Mouse (Mus musculus) forebrain, embryonic 13.5 days (tissue): Measurements from ENCODE around the gene Mrps18b. TPM values are rescaled to one million over a fixed set of nuclear protein-coding genes. Genes with fewer than 3 reads are reported as not detected.

Experiments
- ATAC-seq: fragments of 200-750 bp; cut with Nextera tagmentation; 2 replicates; pipeline ENCODE4 v1.8.0; 2017
- H3K27ac ChIP-seq: fragments of 300-500 bp; sonication (generic); 2 replicates; pipeline ENCODE4 v1.5.1; 2015; ENCODE audit warnings: inconsistent platforms, mild to moderate bottlenecking, moderate library complexity
- H3K27me3 ChIP-seq: fragments of 300-500 bp; sonication (generic); 2 replicates; pipeline ENCODE4 v1.6.1; 2015; ENCODE audit warnings: mild to moderate bottlenecking, inconsistent platforms
- H3K36me3 ChIP-seq: fragments of 300-500 bp; sonication (generic); 2 replicates; pipeline ENCODE4 v1.6.1; 2015; ENCODE audit warnings: mild to moderate bottlenecking, inconsistent platforms; ENCODE audit not compliant: poor library complexity, severe bottlenecking
- H3K4me1 ChIP-seq: fragments of 300-500 bp; sonication (generic); 2 replicates; pipeline ENCODE4 v1.6.1; 2015; ENCODE audit warnings: inconsistent platforms
- H3K4me2 ChIP-seq: fragments of 300-500 bp; sonication (generic); 2 replicates; pipeline ENCODE4 v1.6.1; 2015; ENCODE audit warnings: inconsistent platforms, mild to moderate bottlenecking, moderate library complexity
- H3K4me3 ChIP-seq: fragments of 300-500 bp; sonication (generic); 2 replicates; pipeline ENCODE4 v1.5.1; 2015; ENCODE audit warnings: mild to moderate bottlenecking, inconsistent platforms
- H3K9ac ChIP-seq: fragments of 300-500 bp; sonication (generic); 2 replicates; pipeline ENCODE4 v1.6.1; 2015; ENCODE audit warnings: mild to moderate bottlenecking, inconsistent platforms
- H3K9me3 ChIP-seq: fragments of 300-500 bp; sonication (generic); replicated peaks from 2 replicates; pipeline ENCODE4 v1.6.1; 2016; ENCODE audit warnings: inconsistent platforms
- WGBS: fragments of 180-500 bp; shearing (Covaris S2); methylation state at CpG from one replicate; pipeline ENCODE4 v1.1.7; 2015; 5-methylcytosine and 5-hydroxymethylcytosine counted together
- polyA plus RNA-seq: library from polyadenylated mRNA; unstranded; fragments of >200 nt; fragmentation: Nextera tagmentation; extraction: Ambion mirVana; gene quantifications from 2 replicates; pipeline ENCODE4 v1.2.1, GENCODE M21; 2015

The Mrps18b gene
- polyA plus RNA-seq, 1 experiment from 2014 or later: 57.1 TPM

GRCm38 (mm10) chr17:35868961-35869345 is 47.2 kb downstream of the Mrps18b start:
- 4% methylated on average over 7 of the region's 7 CpGs for WGBS
- ATAC-seq: no peak

GRCm38 (mm10) chr17:35868165-35868820 is 47.9 kb downstream of the Mrps18b start:
- H3K36me3 ChIP-seq: peaks cover 21% of the 10 kb centered on the region
- 39% methylated on average over 17 of the region's 17 CpGs for WGBS
- peak overlapping the region; percentile 77 for H3K4me3 ChIP-seq
- peak overlapping the region; percentile 99 for H3K27ac ChIP-seq
- no peak for ATAC-seq
- no peaks in the 10 kb centered on the region for H3K27me3 ChIP-seq
- H3K4me1 ChIP-seq: peaks cover 78% of the 10 kb centered on the region
- peak overlapping the region; percentile 100 for H3K4me2 ChIP-seq
- H3K9me3 ChIP-seq: peaks cover 4% of the 10 kb centered on the region; the same call in 1 of the 2 replicates
- peak overlapping the region; percentile 91 for H3K9ac ChIP-seq

More at GRCm38 (mm10) chr17:35868961-35869345, 47.2 kb downstream of the Mrps18b start:
- Histone ChIP-seq H3K27me3 (no peaks in the 10 kb centered on the region), H3K4me2 (peak overlapping the region; percentile 100), H3K9me3 (peaks cover 4% of the 10 kb centered on the region; the same call in 1 of the 2 replicates), H3K36me3 (peaks cover 27% of the 10 kb centered on the region), H3K4me3 (peak overlapping the region; percentile 77), H3K4me1 (peaks cover 80% of the 10 kb centered on the region), H3K27ac (peak overlapping the region; percentile 25), H3K9ac (peak overlapping the region; percentile 91)

GRCm38 (mm10) chr17:35866911-35867890 is 49.0 kb downstream of the Mrps18b start:
- peaks cover 17% of the 10 kb centered on the region for H3K36me3 ChIP-seq
- peak overlapping the region; percentile 91 for H3K9ac ChIP-seq
- peaks cover 4% of the 10 kb centered on the region; the same call in 1 of the 2 replicates for H3K9me3 ChIP-seq
- no peak for ATAC-seq
- H3K27ac ChIP-seq: peak overlapping the region; percentile 99
- peak overlapping the region; percentile 100 for H3K4me2 ChIP-seq
- WGBS: 10% methylated on average over 26 of the region's 26 CpGs
- H3K4me1 ChIP-seq: peaks cover 70% of the 10 kb centered on the region
- no peaks in the 10 kb centered on the region for H3K27me3 ChIP-seq
- peak overlapping the region; percentile 77 for H3K4me3 ChIP-seq

- peaks cover 15% of the 10 kb centered on the region for H3K36me3 ChIP-seq
Observed at GRCm38 (mm10) chr17:35866281-35866831, 49.8 kb downstream of the Mrps18b start.

GRCm38 (mm10) chr17:35865481-35866280 is 50.5 kb downstream of the Mrps18b start, which contains the start of gene Ppp1r18:
TSS of gene Ppp1r18 (plus strand) at chr17:35865593.
- Histone ChIP-seq H3K9me3 (no peaks in the 10 kb centered on the region), H3K36me3 (peaks cover 8% of the 10 kb centered on the region), H3K4me2 (peak within 1 kb of the TSS; percentile 100), H3K4me3 (peak within 1 kb of the TSS; percentile 77), H3K4me1 (peaks cover 66% of the 10 kb centered on the region), H3K27me3 (no peaks in the 10 kb centered on the region), H3K9ac (peak within 1 kb of the TSS; percentile 91), H3K27ac (peak within 1 kb of the TSS; percentile 99)
- WGBS: under 1% methylated on average over 47 of the region's 48 CpGs
- ATAC-seq: peak; percentile 61

More at GRCm38 (mm10) chr17:35866281-35866831, 49.8 kb downstream of the Mrps18b start:
- Histone ChIP-seq H3K9me3 (peaks cover 4% of the 10 kb centered on the region; the same call in 1 of the 2 replicates), H3K4me2 (peak overlapping the region; percentile 100), H3K9ac (peak overlapping the region; percentile 91), H3K4me3 (peak overlapping the region; percentile 77), H3K27me3 (no peaks in the 10 kb centered on the region), H3K27ac (peak overlapping the region; percentile 99), H3K4me1 (peaks cover 70% of the 10 kb centered on the region)
- under 1% methylated on average over 36 of the region's 38 CpGs for WGBS
- peak; percentile 56 for ATAC-seq

GRCm38 (mm10) chr17:35864832-35865353 is 51.3 kb downstream of the Mrps18b start:
- Histone ChIP-seq H3K27ac (peak overlapping the region; percentile 99), H3K4me1 (peaks cover 62% of the 10 kb centered on the region), H3K36me3 (0 out of 2 replicates have a peak, but pooled peaks cover 5% of the 10 kb centered on the region), H3K27me3 (no peaks in the 10 kb centered on the region), H3K9ac (peak overlapping the region; percentile 91), H3K4me2 (peak overlapping the region; percentile 100), H3K9me3 (no peaks in the 10 kb centered on the region), H3K4me3 (peak overlapping the region; percentile 77)
- ATAC-seq: no peak
- 22% methylated on average over 10 of the region's 10 CpGs for WGBS

GRCm38 (mm10) chr17:35861198-35861857 is 54.9 kb downstream of the Mrps18b start, which contains the start of gene Nrm:
TSS of gene Nrm (plus strand) at chr17:35861318.
- peak; percentile 94 for ATAC-seq
- peak within 1 kb of the TSS; percentile 71 for H3K4me3 ChIP-seq
- peaks cover 29% of the 10 kb centered on the region for H3K4me1 ChIP-seq
- peaks cover 22% of the 10 kb centered on the region for H3K36me3 ChIP-seq
- WGBS: under 1% methylated on average over 47 of the region's 47 CpGs
- H3K9me3 ChIP-seq: no peaks in the 10 kb centered on the region
- H3K9ac ChIP-seq: peak within 1 kb of the TSS; percentile 77
- H3K27me3 ChIP-seq: no peaks in the 10 kb centered on the region
- peak within 1 kb of the TSS; percentile 66 for H3K4me2 ChIP-seq
- H3K27ac ChIP-seq: peak within 1 kb of the TSS; percentile 94

GRCm38 (mm10) chr17:35860831-35861197 is 55.4 kb downstream of the Mrps18b start:
- Histone ChIP-seq H3K9me3 (no peaks in the 10 kb centered on the region), H3K4me2 (peak overlapping the region; percentile 66), H3K27me3 (no peaks in the 10 kb centered on the region), H3K4me1 (peaks cover 29% of the 10 kb centered on the region), H3K4me3 (peak overlapping the region; percentile 71), H3K9ac (peak overlapping the region; percentile 77), H3K36me3 (peaks cover 22% of the 10 kb centered on the region), H3K27ac (peak overlapping the region; percentile 94)
- ATAC-seq: no peak; the same call in 1 of the 2 replicates
- 6% methylated on average over 12 of the region's 12 CpGs for WGBS
